Mouse (Mus musculus) limb, embryonic 14.5 days (tissue): ENCODE results near the gene Gm20388. TPM values are rescaled to one million over a fixed set of nuclear protein-coding genes. Genes with fewer than 3 reads are reported as not detected.

Source experiments
- ATAC-seq: fragments of 200-750 bp; cut with Nextera tagmentation; 2 replicates; pipeline ENCODE4 v1.8.0; 2017; ENCODE audit warnings: low read depth, moderate number of reproducible peaks, moderate TSS enrichment; ENCODE audit not compliant: low FRiP score
- DNase-seq: peaks from one replicate; pipeline ENCODE4 v3.0.0-alpha.2; 2015; ENCODE audit warnings: low spot score
- H3K27ac ChIP-seq: fragments of 300-500 bp; sonication (generic); replicated peaks from 2 replicates; pipeline ENCODE4 v1.5.1; 2014; ENCODE audit warnings: low read depth, mild to moderate bottlenecking, low read length, moderate library complexity, mixed read lengths
- H3K27me3 ChIP-seq: fragments of 300-500 bp; sonication (generic); 2 replicates; pipeline ENCODE4 v1.6.1; 2014; ENCODE audit warnings: low read length, mixed read lengths; ENCODE audit not compliant: control insufficient read depth, insufficient read depth
- H3K36me3 ChIP-seq: fragments of 300-500 bp; sonication (generic); 2 replicates; pipeline ENCODE4 v1.6.1; 2014; ENCODE audit warnings: mild to moderate bottlenecking, low read length, moderate library complexity, mixed read lengths; ENCODE audit not compliant: control insufficient read depth, insufficient read depth
- H3K4me1 ChIP-seq: fragments of 300-500 bp; sonication (generic); 2 replicates; pipeline ENCODE4 v1.6.1; 2014; ENCODE audit warnings: antibody characterized with exemption, low read length, mixed read lengths; ENCODE audit not compliant: control insufficient read depth, insufficient read depth
- H3K4me2 ChIP-seq: fragments of 300-500 bp; sonication (generic); replicated peaks from 2 replicates; pipeline ENCODE4 v1.6.1; 2014; ENCODE audit warnings: low read depth, mild to moderate bottlenecking, low read length, moderate library complexity; ENCODE audit not compliant: severe bottlenecking
- H3K4me3 ChIP-seq: fragments of 300-500 bp; sonication (generic); replicated peaks from 2 replicates; pipeline ENCODE4 v1.5.1; 2014; ENCODE audit warnings: low read length
- H3K9ac ChIP-seq: fragments of 300-500 bp; sonication (generic); 2 replicates; pipeline ENCODE4 v1.6.1; 2014; ENCODE audit warnings: mild to moderate bottlenecking, low read depth, low read length, moderate library complexity; ENCODE audit not compliant: severe bottlenecking
- H3K9me3 ChIP-seq: fragments of 300-500 bp; sonication (generic); 2 replicates; pipeline ENCODE4 v1.6.1; 2016; ENCODE audit warnings: low read length; ENCODE audit not compliant: control insufficient read depth
- POLR2A ChIP-seq: fragments of 200-500 bp; IDR thresholded peaks from 2 replicates; pipeline ENCODE4 v1.8.0; 2012; ENCODE audit warnings: inconsistent platforms, mild to moderate bottlenecking, moderate library complexity, borderline replicate concordance; ENCODE audit not compliant: insufficient read depth, insufficient read length; ENCODE audit errors: extremely low read depth
- WGBS: fragments of 180-500 bp; shearing (Covaris S2); extraction: QIAGEN DNeasy Blood & Tissue Kit; methylation state at CpG from one replicate; pipeline ENCODE4 v1.1.7; 2014; 5-methylcytosine and 5-hydroxymethylcytosine counted together
- polyA plus RNA-seq, 2 experiments: library from polyadenylated mRNA; depleted of rRNA in 1 of 2; stranded (reverse) in 1 of 2; unstranded in 1 of 2; fragments of >200 nt; fragmentation: Nextera tagmentation in 1 of 2; extraction: Ambion mirVana in 1 of 2; gene quantifications; 2 replicates each; pipeline versions ENCODE4 v1.2.1 to v1.2.3; 2012 to 2014

Gene Gm20388
- polyA plus RNA-seq, 2 experiments = 1.9 to 49.9 TPM

DNA sequence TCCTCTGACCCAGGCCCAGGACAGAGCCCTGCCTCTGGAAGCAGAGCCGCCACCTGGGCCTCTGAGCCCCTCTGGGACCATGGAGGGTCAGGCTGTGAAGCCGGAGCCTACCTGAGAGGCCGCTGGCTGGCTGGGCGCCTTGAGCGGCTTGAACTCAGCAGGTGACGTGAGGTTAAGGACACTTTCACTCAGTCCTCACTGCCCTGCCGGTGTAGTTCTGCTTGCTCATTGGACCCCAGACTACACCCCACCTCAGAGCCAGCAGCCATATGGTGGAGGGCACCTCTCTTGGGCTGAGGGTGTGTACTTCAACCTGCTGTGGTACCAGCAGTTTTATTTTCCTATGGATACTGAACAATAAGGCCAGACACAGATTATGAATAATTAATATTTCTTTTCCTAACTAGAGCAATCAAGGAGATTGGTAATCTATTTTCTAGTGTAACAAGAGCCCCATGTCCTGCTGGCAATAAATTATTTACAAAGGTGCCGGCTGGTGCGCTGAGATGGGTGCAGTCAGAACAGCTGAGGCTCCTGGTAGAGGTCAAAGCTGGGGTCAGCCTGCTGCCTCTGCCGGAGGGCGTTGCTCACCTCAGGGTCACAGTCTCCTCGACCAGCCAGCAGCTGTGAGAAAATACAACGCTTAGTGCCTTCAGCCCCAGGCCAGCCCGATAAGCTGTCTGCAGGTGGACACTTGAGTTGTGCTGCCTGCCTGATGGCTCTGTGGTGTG lies 3357.4 kb downstream of the Gm20388 start:
- Histone ChIP-seq H3K4me3 (no peak overlapping the region), H3K27me3 (no peaks in the 10 kb centered on the region), H3K36me3 (peaks cover 73% of the 10 kb centered on the region), H3K27ac (no peak overlapping the region), H3K4me2 (no peak overlapping the region), H3K4me1 (no peaks in the 10 kb centered on the region), H3K9ac (no peak overlapping the region), H3K9me3 (no peaks in the 10 kb centered on the region)
- no peak for ATAC-seq
- WGBS = 72% methylated on average over 14 of the region's 14 CpGs
- no peak for DNase-seq
- no peak for TF ChIP-seq POLR2A

DNA sequence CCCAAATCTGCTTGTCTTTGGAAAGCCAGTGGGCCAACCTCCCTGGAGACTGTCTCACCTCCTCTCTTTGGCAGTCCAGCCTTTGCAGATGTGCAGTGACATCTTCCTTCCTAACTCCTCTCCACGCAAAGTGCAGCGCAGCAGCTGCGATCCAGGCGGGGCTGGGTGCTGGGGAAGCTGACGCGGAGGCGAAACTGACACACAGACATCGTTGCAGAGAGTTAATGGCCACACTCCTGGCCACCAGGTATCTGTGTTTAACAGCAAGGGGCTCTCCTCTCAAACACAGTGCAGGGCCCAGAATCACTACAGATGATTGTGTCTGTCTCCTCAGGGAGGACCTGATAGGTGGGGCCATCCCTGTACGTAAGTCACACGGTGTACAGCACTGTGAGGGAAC lies 3360.5 kb downstream of the Gm20388 start:
- no peak overlapping the region for H3K27ac ChIP-seq
- no peak for ATAC-seq
- H3K9me3 ChIP-seq = no peaks in the 10 kb centered on the region
- WGBS = 85% methylated on average over 10 of the region's 10 CpGs
- no peak overlapping the region for H3K9ac ChIP-seq
- H3K4me2 ChIP-seq = no peak overlapping the region
- no peak for DNase-seq
- H3K4me3 ChIP-seq = no peak overlapping the region
- H3K27me3 ChIP-seq = no peaks in the 10 kb centered on the region
- H3K36me3 ChIP-seq = peaks cover 44% of the 10 kb centered on the region
- no peaks in the 10 kb centered on the region for H3K4me1 ChIP-seq
- TF ChIP-seq POLR2A = no peak

DNA sequence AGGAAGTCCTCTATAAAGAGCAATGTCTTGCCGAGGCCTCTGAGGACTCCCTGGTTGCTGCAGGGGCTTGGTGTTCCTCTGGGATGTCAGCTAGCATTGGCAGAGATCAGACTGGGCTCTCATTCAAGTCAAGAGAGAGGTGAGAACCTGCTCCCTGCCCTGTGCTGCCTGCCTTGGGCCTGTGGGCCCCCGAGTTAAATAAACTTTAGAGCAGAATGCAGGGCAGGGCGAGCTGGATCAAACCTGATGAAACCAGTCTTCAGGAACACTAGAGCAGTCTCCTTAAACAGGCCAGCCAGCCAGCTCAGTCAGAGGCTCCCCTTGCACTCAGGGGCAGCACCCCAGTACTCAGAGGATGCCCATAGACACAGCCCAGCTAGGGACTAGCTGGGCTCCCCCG lies 3361.3 kb downstream of the Gm20388 start:
- H3K36me3 ChIP-seq = peaks cover 41% of the 10 kb centered on the region
- DNase-seq = no peak
- H3K9ac ChIP-seq = no peak overlapping the region
- no peak for TF ChIP-seq POLR2A
- no peak for ATAC-seq
- H3K27me3 ChIP-seq = no peaks in the 10 kb centered on the region
- whole genome bisulfite sequencing = 92% methylated on average over 4 of the region's 4 CpGs
- no peaks in the 10 kb centered on the region for H3K4me1 ChIP-seq
- H3K27ac ChIP-seq = no peak overlapping the region
- no peaks in the 10 kb centered on the region for H3K9me3 ChIP-seq
- H3K4me2 ChIP-seq = no peak overlapping the region
- no peak overlapping the region for H3K4me3 ChIP-seq

DNA sequence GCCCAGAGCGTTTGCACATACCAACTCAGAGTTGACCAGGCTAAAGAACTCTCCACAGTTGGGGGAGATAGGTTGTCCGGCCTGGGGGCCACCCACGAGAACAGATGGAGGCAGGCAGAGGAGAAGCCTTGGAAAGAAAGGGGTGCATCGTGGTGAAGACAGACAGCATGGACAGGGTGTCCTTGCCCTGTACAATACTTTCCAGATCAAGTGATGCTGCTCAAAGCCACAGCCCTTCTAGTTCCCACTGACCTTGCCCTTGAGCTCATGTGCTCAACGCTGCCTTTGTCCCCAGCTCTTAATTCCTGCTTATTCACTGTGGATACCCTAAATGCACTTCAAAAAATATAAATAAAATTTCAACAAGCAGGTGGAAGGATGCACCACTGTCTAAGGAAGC lies 3363.8 kb downstream of the Gm20388 start:
- H3K9me3 ChIP-seq = no peaks in the 10 kb centered on the region
- peaks cover 21% of the 10 kb centered on the region for H3K36me3 ChIP-seq
- H3K9ac ChIP-seq = no peak overlapping the region
- H3K27ac ChIP-seq = no peak overlapping the region
- H3K27me3 ChIP-seq = no peaks in the 10 kb centered on the region
- 87% methylated on average over 5 of the region's 5 CpGs for WGBS
- no peak for ATAC-seq
- no peaks in the 10 kb centered on the region for H3K4me1 ChIP-seq
- TF ChIP-seq POLR2A = no peak
- no peak for DNase-seq
- H3K4me3 ChIP-seq = no peak overlapping the region
- no peak overlapping the region for H3K4me2 ChIP-seq

DNA sequence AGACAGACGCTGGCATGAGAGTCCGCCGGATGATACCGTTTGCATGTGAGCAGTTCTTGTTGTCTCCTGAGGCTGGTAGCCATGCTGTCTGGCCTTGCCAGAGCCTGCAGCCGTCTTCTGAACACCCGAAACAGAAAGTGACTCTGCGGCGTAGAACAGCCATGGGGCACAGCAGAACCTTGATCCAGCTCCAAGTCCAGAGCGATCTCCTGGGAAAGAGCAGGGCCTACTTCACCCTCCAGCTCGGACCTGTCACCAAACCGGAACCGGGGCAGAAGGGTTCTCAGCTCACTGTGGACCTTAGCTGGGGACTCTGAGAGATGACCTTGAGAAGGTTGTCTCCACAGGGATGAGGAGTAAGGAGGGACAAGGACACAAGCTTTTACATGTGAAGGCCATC lies 3364.5 kb downstream of the Gm20388 start:
- no peak overlapping the region for H3K9ac ChIP-seq
- no peak overlapping the region for H3K27ac ChIP-seq
- no peaks in the 10 kb centered on the region for H3K9me3 ChIP-seq
- 94% methylated on average over 12 of the region's 12 CpGs for WGBS
- DNase-seq = no peak
- no peaks in the 10 kb centered on the region for H3K27me3 ChIP-seq
- no peak overlapping the region for H3K4me3 ChIP-seq
- no peak overlapping the region for H3K4me2 ChIP-seq
- peaks cover 14% of the 10 kb centered on the region for H3K36me3 ChIP-seq
- no peak for ATAC-seq
- H3K4me1 ChIP-seq = no peaks in the 10 kb centered on the region
- no peak for TF ChIP-seq POLR2A

DNA sequence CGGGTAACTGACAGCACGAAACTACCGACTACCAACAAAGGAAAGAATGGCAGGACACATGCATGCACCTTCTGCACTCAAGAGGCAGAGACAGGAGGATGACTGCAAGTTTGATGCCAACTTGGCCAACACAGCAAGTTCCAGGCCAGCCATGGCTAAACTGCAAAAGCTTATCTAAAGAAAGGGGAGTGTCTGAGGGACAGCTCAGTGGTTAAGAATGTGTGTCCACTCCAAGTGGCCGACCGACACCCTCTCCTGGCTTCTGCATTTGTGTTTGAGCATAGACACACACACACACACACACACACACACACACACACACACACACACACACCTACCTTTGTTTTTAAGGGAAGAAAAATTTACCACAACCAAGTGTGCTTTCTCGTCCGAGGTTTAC lies 3367.8 kb downstream of the Gm20388 start:
- no peak for DNase-seq
- no peak overlapping the region for H3K4me3 ChIP-seq
- H3K4me1 ChIP-seq = no peaks in the 10 kb centered on the region
- 71% methylated on average over 7 of the region's 7 CpGs for WGBS
- H3K27me3 ChIP-seq = no peaks in the 10 kb centered on the region
- no peaks in the 10 kb centered on the region for H3K9me3 ChIP-seq
- H3K36me3 ChIP-seq = peaks cover 15% of the 10 kb centered on the region; the same call in 1 of the 2 replicates
- no peak for TF ChIP-seq POLR2A
- no peak overlapping the region for H3K9ac ChIP-seq
- H3K27ac ChIP-seq = no peak overlapping the region
- H3K4me2 ChIP-seq = no peak overlapping the region
- ATAC-seq = no peak
